Mouse (Mus musculus) intestine, embryonic 16.5 days (tissue): ENCODE data around the gene Cers6. TPM values are rescaled to one million over a fixed set of nuclear protein-coding genes. Genes with fewer than 3 reads are reported as not detected.

Source experiments
- ATAC-seq: fragments of 200-750 bp; cut with Nextera tagmentation; 2 replicates; pipeline ENCODE4 v1.8.0; 2017; ENCODE audit warnings: moderate TSS enrichment, moderate library complexity
- H3K27ac ChIP-seq: fragments of 300-500 bp; sonication (generic); 2 replicates; pipeline ENCODE4 v1.5.1; 2014; ENCODE audit warnings: mild to moderate bottlenecking, low read length
- H3K27me3 ChIP-seq: fragments of 300-500 bp; sonication (generic); replicated peaks from 2 replicates; pipeline ENCODE4 v1.6.1; 2014; ENCODE audit warnings: low read length, control low read depth, mixed read lengths; ENCODE audit not compliant: control insufficient read depth, insufficient read depth
- H3K36me3 ChIP-seq: fragments of 300-500 bp; sonication (generic); 2 replicates; pipeline ENCODE4 v1.6.1; 2014; ENCODE audit warnings: low read length, control low read depth; ENCODE audit not compliant: control insufficient read depth, insufficient read depth
- H3K4me1 ChIP-seq: fragments of 300-500 bp; sonication (generic); 2 replicates; pipeline ENCODE4 v1.6.1; 2014; ENCODE audit warnings: low read length, control low read depth, mixed read lengths; ENCODE audit not compliant: control insufficient read depth, insufficient read depth
- H3K4me2 ChIP-seq: fragments of 300-500 bp; sonication (generic); 2 replicates; pipeline ENCODE4 v1.6.1; 2014; ENCODE audit warnings: low read depth, low read length, control low read depth
- H3K4me3 ChIP-seq: fragments of 300-500 bp; sonication (generic); 2 replicates; pipeline ENCODE4 v1.5.1; 2014; ENCODE audit warnings: mild to moderate bottlenecking, low read length
- H3K9ac ChIP-seq: fragments of 300-500 bp; sonication (generic); 2 replicates; pipeline ENCODE4 v1.6.1; 2014; ENCODE audit warnings: low read depth, low read length
- H3K9me3 ChIP-seq: fragments of 300-500 bp; sonication (generic); 2 replicates; pipeline ENCODE4 v1.6.1; 2016; ENCODE audit warnings: low read length, control low read depth; ENCODE audit not compliant: control insufficient read depth
- WGBS: fragments of 180-500 bp; shearing (Covaris S2); extraction: QIAGEN DNeasy Blood & Tissue Kit; methylation state at CpG from one replicate; pipeline ENCODE4 v1.1.7; 2014; 5-methylcytosine and 5-hydroxymethylcytosine counted together
- polyA plus RNA-seq: library from polyadenylated mRNA; unstranded; fragments of >200 nt; fragmentation: Nextera tagmentation; extraction: Ambion mirVana; gene quantifications from 2 replicates; pipeline ENCODE4 v1.2.1, GENCODE M21; 2015

Cers6 gene
- polyA plus RNA-seq, 1 experiment from 2014 or later: 39.6 TPM

- ATAC-seq: no peak
- H3K27me3 ChIP-seq: no peaks in the 10 kb centered on the region
- no peak overlapping the region for H3K4me3 ChIP-seq
- H3K9ac ChIP-seq: peak overlapping the region; percentile 93; the same call in 1 of the 2 replicates
- H3K4me2 ChIP-seq: peak overlapping the region; percentile 93
- H3K27ac ChIP-seq: no peak overlapping the region
- WGBS: 58% methylated on average over 2 of the region's 2 CpGs
- H3K36me3 ChIP-seq: no peaks in the 10 kb centered on the region
- H3K9me3 ChIP-seq: no peaks in the 10 kb centered on the region
- peaks cover 14% of the 10 kb centered on the region for H3K4me1 ChIP-seq
These were observed 850 bp upstream of the Cers6 start for GRCm38 (mm10) chr2:68860391-68860790.

GRCm38 (mm10) chr2:68861721-68862463 lies 651 bp downstream of the Cers6 start:
- peak overlapping the region; percentile 93 for H3K4me2 ChIP-seq
- peaks cover 17% of the 10 kb centered on the region for H3K4me1 ChIP-seq
- under 1% methylated on average over 63 of the region's 64 CpGs for WGBS
- peak overlapping the region; percentile 92 for H3K4me3 ChIP-seq
- no peaks in the 10 kb centered on the region for H3K9me3 ChIP-seq
- H3K9ac ChIP-seq: peak overlapping the region; percentile 93
- no peaks in the 10 kb centered on the region for H3K27me3 ChIP-seq
- no peaks in the 10 kb centered on the region for H3K36me3 ChIP-seq
- peak; percentile 52 for ATAC-seq
- H3K27ac ChIP-seq: peak overlapping the region; percentile 85

- H3K9me3 ChIP-seq: no peaks in the 10 kb centered on the region
- peak overlapping the region; percentile 93 for H3K4me2 ChIP-seq
- H3K27me3 ChIP-seq: no peaks in the 10 kb centered on the region
- peaks cover 23% of the 10 kb centered on the region for H3K4me1 ChIP-seq
- peak overlapping the region; percentile 85 for H3K27ac ChIP-seq
- H3K36me3 ChIP-seq: no peaks in the 10 kb centered on the region
- 6% methylated on average over 15 of the region's 15 CpGs for WGBS
- H3K4me3 ChIP-seq: peak overlapping the region; percentile 92
- ATAC-seq: no peak
- H3K9ac ChIP-seq: peak overlapping the region; percentile 93
These were observed 1.4 kb downstream of the Cers6 start for GRCm38 (mm10) chr2:68862464-68863266.

- Histone ChIP-seq H3K9ac (peak overlapping the region; percentile 93; the same call in 1 of the 2 replicates), H3K4me1 (peaks cover 28% of the 10 kb centered on the region), H3K4me3 (peak overlapping the region; percentile 92), H3K4me2 (peak overlapping the region; percentile 93), H3K9me3 (no peaks in the 10 kb centered on the region), H3K36me3 (no peaks in the 10 kb centered on the region), H3K27me3 (no peaks in the 10 kb centered on the region), H3K27ac (no peak overlapping the region)
- 10% methylated on average over 6 of the region's 6 CpGs for WGBS
- no peak for ATAC-seq
These were observed 2.3 kb downstream of the Cers6 start for GRCm38 (mm10) chr2:68863561-68863960.

- H3K4me3 ChIP-seq: no peak overlapping the region
- H3K4me1 ChIP-seq: peaks cover 32% of the 10 kb centered on the region
- WGBS: 66% methylated on average over 2 of the region's 2 CpGs
- no peaks in the 10 kb centered on the region for H3K36me3 ChIP-seq
- H3K4me2 ChIP-seq: no peak overlapping the region
- no peak overlapping the region for H3K27ac ChIP-seq
- no peaks in the 10 kb centered on the region for H3K9me3 ChIP-seq
- no peak overlapping the region for H3K9ac ChIP-seq
- ATAC-seq: no peak
- H3K27me3 ChIP-seq: no peaks in the 10 kb centered on the region
These were observed 3.1 kb downstream of the Cers6 start for GRCm38 (mm10) chr2:68864366-68864765.

- no peaks in the 10 kb centered on the region for H3K36me3 ChIP-seq
- peaks cover 34% of the 10 kb centered on the region for H3K4me1 ChIP-seq
- H3K4me2 ChIP-seq: no peak overlapping the region
- ATAC-seq: no peak
- H3K9me3 ChIP-seq: no peaks in the 10 kb centered on the region
- WGBS: 67% methylated on average over 4 of the region's 4 CpGs
- H3K27ac ChIP-seq: no peak overlapping the region
- no peaks in the 10 kb centered on the region for H3K27me3 ChIP-seq
- H3K4me3 ChIP-seq: no peak overlapping the region
- H3K9ac ChIP-seq: no peak overlapping the region
These were observed 5.9 kb downstream of the Cers6 start for GRCm38 (mm10) chr2:68867148-68867547.

GRCm38 (mm10) chr2:68870999-68871780 lies 9.9 kb downstream of the Cers6 start:
- H3K27ac ChIP-seq: 0 out of 2 replicates have a peak overlapping the region, but pooled peaks have one; percentile 5
- 52% methylated on average over 17 of the region's 17 CpGs for WGBS
- no peak overlapping the region for H3K9ac ChIP-seq
- peak; percentile 70 for ATAC-seq
- no peak overlapping the region for H3K4me3 ChIP-seq
- no peaks in the 10 kb centered on the region for H3K36me3 ChIP-seq
- H3K9me3 ChIP-seq: no peaks in the 10 kb centered on the region
- 0 out of 2 replicates have a peak overlapping the region, but pooled peaks have one; percentile 1 for H3K4me2 ChIP-seq
- H3K4me1 ChIP-seq: peaks cover 48% of the 10 kb centered on the region
- H3K27me3 ChIP-seq: no peaks in the 10 kb centered on the region

- H3K27me3 ChIP-seq: no peaks in the 10 kb centered on the region
- no peaks in the 10 kb centered on the region for H3K9me3 ChIP-seq
- WGBS: 76% methylated on average over 6 of the region's 6 CpGs
- no peak for ATAC-seq
- H3K4me1 ChIP-seq: peaks cover 37% of the 10 kb centered on the region
- H3K9ac ChIP-seq: no peak overlapping the region
- H3K27ac ChIP-seq: no peak overlapping the region
- H3K36me3 ChIP-seq: no peaks in the 10 kb centered on the region
- no peak overlapping the region for H3K4me2 ChIP-seq
- no peak overlapping the region for H3K4me3 ChIP-seq
These were observed 11.8 kb downstream of the Cers6 start for GRCm38 (mm10) chr2:68873086-68873485.
